Mouse (Mus musculus): ENCODE measurements at regions not wholly inside any gene's neighbourhood (a gene's known extent, or its start where the extent isn't known, plus 50 kb on each side); places are given as distances from the start of the nearest gene placed in this dataset.
A peak's percentile ranks its signal among the peaks of the same experiment; 100 is the strongest.

DNA sequence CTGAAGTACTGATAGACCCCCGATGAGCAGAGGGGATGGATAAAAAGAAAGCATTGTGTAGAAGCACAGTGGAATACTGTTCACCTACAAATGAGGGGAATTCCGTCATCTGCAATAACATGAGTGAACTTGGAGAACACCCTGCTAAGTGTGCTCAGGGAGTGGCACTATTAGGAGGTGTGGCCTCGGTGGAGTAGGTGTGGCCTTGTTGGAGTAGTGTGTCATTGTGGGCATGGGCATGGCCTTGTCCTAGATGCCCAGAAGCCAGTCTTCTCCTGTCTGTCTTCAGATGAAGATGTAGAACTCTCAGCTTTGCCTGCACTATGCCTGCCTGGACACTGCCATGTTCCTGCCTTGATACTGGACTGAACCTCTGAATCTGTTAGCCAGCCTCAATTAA lies 86.2 kb upstream of the Kl start:
- no peak for DNase-seq

DNA sequence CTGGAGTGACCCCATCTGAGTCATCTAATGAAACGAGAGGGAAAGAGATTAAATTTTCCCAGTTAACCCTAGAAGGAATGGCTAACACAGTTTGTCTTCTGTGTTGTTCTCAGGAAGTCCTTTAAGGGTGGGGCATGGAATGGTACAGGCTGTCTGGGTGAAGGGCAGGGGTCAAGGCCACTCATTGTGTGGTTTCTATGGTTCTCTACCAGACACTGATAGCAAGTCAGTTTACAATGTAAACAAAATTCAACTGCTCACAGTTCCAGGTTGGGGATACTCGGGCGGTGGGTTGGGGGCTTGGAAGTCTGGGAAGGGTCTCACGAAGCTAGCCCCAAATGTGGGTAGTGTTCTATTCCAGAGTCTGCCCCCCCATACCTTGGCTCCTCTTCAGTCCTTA lies 82.5 kb upstream of the Kl start:
- no peak for DNase-seq

DNA sequence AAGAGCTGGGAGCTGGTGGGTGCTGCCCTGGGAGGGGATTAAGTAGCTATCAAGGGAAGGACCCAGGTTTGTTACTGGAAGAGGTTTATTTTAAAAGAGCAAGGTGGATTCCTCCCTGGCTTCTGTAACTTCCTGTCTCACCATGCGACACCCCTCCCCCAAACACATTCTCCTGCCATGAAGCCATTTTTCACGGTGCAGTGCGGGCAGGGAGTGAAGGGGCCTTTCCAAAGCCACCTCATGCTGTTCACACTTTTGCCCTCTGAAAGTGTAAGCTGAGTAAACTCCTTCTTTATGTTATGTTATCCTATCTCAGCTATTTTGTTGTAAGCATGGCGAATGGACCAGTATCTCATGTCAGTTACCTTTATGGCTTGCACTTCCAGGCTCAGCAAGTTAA lies 73.6 kb upstream of the Kl start:
- no peak for DNase-seq

DNA sequence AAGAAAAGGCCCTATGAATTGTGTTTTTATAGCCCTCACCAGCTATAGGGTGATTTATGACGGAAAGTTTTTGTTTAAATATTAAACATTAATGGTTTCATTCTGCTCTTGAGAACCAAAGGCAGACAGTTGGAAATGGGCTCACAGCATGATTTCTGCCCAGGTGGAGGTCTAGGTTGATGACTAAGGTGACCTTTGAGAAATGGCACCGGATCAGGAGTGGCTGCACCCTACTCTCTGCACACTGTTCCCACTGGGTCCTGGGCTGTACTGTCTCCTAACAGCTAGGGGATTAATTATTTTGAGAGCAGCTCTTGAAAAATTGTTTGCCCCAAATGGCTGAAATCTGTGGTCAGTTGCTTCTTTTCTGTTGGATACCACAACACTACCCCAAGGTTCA lies 68.7 kb upstream of the Kl start:
- DNase-seq = peak; percentile 20 to 65

DNA sequence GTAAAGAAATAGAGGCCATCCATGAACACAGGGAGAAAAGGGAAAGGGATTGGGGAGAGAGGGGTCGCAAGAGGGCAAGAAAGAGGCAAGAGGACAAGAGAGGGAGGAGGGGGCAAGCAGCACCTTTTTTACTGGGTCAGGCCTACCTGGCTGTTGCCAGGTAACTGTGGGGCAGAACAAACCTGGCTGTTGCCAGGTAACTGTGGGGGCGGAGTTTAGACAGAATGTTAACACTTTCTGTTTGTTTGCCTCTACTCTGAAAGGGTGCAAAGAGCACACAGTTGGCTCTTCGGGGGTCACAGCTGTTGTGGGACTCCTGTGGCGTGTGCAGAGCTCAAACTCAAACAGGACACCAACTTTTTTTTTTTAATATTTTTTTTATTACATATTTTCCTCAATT lies 62.3 kb upstream of the Kl start:
- peak; percentile 38 to 42 for DNase-seq

DNA sequence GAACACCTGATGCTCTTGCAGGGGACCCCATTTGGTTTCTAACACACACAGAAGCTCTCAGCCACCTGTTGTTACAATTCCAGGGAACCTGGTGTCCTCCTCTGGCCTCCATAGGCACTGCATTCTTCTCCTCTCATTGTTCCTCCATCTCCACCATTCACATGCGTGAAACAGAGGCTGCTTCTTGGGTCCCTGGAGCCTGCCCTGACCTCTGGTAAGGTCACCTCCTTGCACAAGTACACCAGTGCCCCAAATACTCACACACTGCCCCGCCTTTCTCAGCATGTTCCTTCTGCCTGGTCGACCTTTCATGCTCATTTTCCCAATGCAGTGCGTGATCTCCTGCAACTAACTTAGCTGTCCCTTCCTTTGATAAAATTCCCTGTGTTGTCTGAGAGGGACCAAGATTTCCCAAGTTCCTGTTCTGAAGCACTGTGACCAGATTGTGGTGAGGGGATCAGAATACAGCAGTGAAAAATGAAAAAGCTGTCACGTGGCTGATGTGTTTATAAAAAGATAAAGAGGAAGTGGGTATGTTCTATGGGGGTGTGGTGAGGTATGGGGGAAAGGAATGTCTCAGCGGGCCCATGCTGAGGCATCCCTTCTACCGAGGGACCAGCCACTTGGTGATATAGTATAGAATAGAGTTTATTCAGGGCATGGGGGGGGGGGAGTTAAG lies 61.0 kb upstream of the Kl start:
- DNase-seq = no peak

GRCm38 (mm10) chr5:150894049-150894738 lies 58.2 kb upstream of the Kl start:
- DNase-seq = no peak

- DNase-seq = no peak
Measured at GRCm38 (mm10) chr5:150894739-150895085, 57.7 kb upstream of the Kl start.

GRCm38 (mm10) chr5:150901661-150902060 lies 50.7 kb upstream of the Kl start:
- no peak for DNase-seq

All from kidney, adult 8-10 months (tissue).